Mouse (Mus musculus): ENCODE measurements around the gene Cdh1. TPM values are rescaled to one million over a fixed set of nuclear protein-coding genes. Genes with fewer than 3 reads are reported as not detected.
"Not testable (repeated sequence)": the region's sequence is repeated elsewhere in the genome, so short reads cannot be mapped to it uniquely, and the experiment has no call there.

Cdh1 gene
- polyA plus RNA-seq, 1 experiment: 1.3 TPM

DNA sequence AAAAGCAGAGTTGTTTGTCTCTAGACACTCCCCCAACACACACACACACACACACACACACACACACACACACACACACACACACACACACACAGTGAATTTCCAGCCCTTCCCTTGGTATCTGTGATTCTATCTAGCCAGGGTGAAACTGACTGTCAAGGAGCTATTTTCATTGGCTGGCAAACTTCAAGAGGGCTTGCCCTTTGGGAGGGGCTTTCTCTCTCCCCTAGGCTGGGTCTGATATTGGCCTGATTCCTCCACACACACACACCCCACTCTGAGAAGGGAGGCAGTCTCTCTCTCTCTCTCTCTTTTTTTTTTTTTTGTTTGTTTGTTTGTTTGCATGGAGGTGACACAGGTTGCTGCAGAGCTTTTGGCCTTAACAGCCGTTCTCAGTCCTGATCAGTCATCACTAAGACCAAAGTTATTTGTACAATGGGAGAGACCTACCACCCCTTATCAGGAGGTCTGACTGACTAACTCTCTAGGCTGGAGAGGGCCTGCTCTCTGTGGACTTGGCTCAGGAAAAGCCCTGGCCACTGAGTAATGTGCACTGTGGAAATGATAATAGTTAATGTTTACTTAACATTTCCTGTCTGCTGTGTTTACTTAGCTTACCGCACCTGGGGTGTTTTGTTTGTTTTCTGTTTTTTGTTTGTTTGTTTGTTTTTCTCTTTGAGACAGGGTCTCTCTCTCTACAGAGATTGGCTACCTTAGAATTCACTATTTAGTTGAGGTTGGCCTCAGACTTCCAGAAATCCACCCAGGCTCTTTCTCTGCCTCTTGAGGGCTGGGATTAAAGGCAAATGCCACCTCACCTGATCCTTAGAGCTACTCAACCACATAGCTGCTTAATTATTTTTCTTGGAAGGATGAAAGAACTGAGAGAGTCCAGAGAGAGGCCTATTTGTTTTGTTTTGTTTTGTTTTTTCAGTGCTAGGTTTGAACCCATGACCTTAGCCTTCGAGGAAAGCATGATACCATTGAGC lies 14.4 kb upstream of the Cdh1 start:
- DNase-seq (ENCODE audit: extremely low spot score in 1 of 2, low spot score in 1 of 2): no peak

- DNase-seq (ENCODE audit: extremely low spot score in 1 of 2, low spot score in 1 of 2): no peak
Measured at GRCm38 (mm10) chr8:106592458-106592857, 10.7 kb upstream of the Cdh1 start.

GRCm38 (mm10) chr8:106595623-106596022 lies 7.5 kb upstream of the Cdh1 start:
- not testable (repeated sequence) for DNase-seq (ENCODE audit: extremely low spot score in 1 of 2, low spot score in 1 of 2)

DNA sequence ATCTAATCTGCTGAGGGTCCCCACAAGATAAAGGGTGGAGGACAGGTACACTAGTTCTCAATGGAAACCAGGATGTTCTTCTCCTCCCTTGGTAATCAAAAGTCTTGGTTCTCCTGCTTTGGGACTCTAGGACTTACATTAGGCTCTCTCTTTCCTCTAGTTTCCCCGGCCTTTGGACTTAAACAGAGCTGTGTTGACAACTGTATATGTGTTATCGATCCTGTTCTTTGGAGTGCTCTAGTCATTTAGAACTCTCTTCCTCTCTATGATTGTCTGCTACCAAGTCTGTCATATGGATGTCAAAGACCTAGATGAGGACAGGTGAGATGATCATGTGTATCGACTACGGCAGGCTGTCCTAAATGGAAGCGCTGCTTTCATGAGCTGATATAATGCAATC lies 6.1 kb upstream of the Cdh1 start:
- no peak for DNase-seq (ENCODE audit: extremely low spot score in 1 of 2, low spot score in 1 of 2)

DNA sequence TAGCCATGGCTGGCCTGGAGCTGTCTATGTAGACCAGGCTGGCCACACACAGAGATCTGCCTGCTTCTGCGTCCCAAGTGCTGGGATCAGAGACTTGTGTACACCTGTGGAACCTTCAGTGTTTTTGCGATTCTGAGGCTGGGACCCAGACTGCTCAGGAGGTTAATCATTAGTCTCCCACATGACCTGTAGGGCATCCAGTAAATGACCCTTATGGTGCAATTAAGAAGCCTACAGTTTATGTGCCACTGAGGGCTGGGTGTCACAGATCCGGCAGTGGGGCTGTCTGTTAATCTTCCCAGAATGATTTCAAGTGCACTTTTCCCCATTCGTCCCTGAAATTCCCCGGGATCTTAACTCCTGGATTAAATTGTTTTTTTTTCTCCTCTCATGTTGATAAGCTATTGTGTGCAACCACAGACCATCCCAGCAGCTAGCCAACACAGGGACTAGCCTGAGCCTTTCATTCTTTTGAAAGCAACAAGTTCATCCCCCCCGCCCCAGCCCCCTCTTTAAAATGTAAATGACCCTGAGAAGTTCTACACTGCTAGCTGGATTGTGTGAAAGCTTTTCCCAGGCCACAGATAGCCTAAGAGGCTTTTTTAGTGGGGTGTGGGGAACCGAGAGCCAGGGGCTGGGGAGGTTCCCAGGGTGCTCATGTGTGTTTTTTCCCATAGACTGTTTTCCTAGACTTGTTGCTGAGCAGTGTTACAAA lies 3.7 kb upstream of the Cdh1 start:
- no peak for DNase-seq (ENCODE audit: extremely low spot score in 1 of 2, low spot score in 1 of 2)

DNA sequence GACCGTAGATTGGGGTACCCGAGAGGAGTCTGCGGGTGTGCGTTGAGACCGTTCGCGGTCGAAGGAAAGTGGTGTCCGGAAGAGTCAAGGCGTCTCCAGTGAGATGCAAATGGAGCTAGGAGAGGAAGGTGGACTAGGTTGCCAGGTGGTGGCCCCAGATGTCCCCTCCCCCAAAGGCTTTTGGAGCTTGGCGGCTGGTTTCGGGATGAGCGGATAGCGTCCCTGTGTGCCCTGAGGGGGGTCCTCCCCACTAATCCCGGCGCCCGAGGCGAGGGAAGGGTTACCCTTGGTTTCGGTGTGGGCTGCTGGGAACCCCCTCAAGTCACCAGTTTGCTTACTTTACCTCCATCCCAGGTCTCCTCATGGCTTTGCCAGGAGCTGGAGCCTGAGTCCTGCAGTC lies 782 bp downstream of the Cdh1 start:
- DNase-seq (ENCODE audit: extremely low spot score in 1 of 2, low spot score in 1 of 2): no peak

GRCm38 (mm10) chr8:106605657-106606056 lies 2.5 kb downstream of the Cdh1 start:
- DNase-seq (ENCODE audit: extremely low spot score in 1 of 2, low spot score in 1 of 2): no peak

DNA sequence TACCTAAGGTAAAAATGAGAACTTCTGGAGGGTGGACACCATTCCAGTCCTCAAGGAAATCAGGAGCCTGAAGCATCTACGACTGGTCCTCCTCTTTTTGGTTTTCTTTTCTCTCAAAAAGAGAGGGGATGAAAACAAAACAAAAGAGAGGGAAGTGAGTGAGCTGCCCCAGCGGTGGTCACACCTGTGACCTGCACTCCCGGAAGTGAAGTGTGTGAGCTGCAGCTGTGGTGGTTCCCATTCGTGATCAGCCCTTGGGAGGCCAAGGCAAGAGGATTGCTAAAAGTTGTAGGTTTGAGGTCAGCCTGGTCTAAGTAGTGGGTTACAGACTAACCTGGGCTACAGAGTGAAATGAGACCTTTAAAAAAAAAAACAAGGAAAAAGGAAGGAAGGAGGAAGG lies 3.0 kb downstream of the Cdh1 start:
- no peak for DNase-seq (ENCODE audit: extremely low spot score in 1 of 2, low spot score in 1 of 2)

- DNase-seq (ENCODE audit: extremely low spot score in 1 of 2, low spot score in 1 of 2): no peak
Measured at GRCm38 (mm10) chr8:106606601-106607145, 3.5 kb downstream of the Cdh1 start.

GRCm38 (mm10) chr8:106607783-106608182 lies 4.6 kb downstream of the Cdh1 start:
- DNase-seq (ENCODE audit: extremely low spot score in 1 of 2, low spot score in 1 of 2): not testable (repeated sequence)

DNA sequence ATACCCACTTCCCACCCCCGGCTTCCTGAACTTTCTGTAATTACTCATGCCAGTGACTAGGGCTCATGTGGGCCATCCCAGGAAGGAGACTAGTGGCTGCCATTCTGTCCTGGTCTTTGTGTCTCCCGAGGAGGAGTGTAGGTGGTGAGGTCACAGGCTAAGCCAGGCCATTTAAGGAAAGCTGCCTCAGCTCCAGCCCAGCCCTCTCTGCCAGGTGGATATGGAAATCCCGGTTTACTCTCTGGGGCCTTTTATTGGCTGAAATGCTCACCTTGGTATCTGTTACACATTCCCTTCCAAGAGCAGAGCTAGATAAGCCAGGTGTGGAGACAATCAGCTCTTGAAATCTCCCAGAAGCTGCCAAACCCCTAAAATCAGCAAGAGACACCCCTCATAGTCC lies 5.3 kb downstream of the Cdh1 start:
- DNase-seq (ENCODE audit: extremely low spot score in 1 of 2, low spot score in 1 of 2): no peak

GRCm38 (mm10) chr8:106609076-106609903 lies 6.1 kb downstream of the Cdh1 start:
- DNase-seq (ENCODE audit: extremely low spot score in 1 of 2, low spot score in 1 of 2): no peak

GRCm38 (mm10) chr8:106610958-106611640 lies 7.9 kb downstream of the Cdh1 start:
- DNase-seq (ENCODE audit: extremely low spot score in 1 of 2, low spot score in 1 of 2): no peak

- DNase-seq (ENCODE audit: extremely low spot score in 1 of 2, low spot score in 1 of 2): no peak
Measured at GRCm38 (mm10) chr8:106612047-106612446, 8.9 kb downstream of the Cdh1 start.

DNA sequence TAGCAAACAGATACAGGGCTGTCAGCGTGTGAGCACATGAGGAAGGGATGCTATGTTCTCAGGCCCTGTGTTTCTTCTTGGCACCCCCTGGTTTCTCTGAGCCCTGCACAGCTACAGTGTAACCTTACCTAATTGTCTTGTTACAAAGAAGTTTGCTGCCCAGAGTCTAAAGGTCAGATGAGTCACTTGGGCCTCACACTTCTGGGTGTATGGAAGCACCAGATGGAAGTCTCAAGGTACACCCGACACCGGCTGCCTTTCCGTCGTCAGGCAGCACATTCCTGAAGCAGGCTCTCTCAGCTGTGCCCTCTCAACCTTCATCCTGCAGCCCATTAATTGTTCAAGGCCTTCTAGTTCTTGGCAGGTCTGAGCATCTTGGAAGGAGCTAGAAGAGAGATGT lies 11.6 kb downstream of the Cdh1 start:
- DNase-seq (ENCODE audit: extremely low spot score in 1 of 2, low spot score in 1 of 2): no peak

- DNase-seq (ENCODE audit: extremely low spot score in 1 of 2, low spot score in 1 of 2): no peak
Measured at GRCm38 (mm10) chr8:106615661-106616299, 12.6 kb downstream of the Cdh1 start.

GRCm38 (mm10) chr8:106616679-106617078 lies 13.5 kb downstream of the Cdh1 start:
- no peak for DNase-seq (ENCODE audit: extremely low spot score in 1 of 2, low spot score in 1 of 2)

DNA sequence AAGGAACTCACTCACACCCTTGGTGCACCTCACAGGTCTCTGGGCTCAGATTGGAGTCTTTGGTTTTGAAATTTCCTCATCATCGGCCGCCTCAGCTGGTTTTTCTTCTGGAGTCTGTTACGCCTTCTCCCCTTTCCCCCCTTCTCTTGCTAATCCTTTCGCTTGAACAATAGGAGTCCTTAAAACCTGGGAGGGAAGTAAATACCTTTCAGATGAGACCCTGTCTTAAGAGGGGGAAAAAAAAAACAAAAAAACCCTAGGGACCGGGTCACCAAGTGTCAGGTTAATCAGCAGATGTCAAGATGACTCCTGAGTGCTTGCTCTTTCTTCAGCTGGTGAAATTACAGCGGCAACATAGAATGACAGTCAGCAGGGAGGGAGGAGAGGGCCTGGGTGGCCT lies 14.0 kb downstream of the Cdh1 start:
- no peak for DNase-seq (ENCODE audit: extremely low spot score in 1 of 2, low spot score in 1 of 2)

DNA sequence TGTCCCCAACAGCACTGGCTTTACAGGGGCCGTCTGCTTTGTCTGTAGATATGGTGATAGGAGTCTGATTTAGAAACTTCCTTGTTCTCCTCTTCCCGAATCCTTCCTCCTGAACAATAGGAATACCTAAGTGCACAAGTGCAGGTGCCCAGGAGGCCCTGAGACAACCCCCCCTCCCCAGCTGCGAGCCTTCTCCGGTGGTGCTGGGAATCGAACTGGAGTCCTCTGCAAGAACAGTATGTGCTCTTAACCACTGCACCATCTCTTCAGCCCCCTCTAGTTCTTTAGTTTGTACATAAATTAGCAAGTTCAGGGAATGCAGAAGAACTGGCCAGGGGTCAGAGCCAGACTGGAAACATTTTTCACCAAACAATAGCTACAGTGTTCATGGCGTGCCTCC lies 14.7 kb downstream of the Cdh1 start:
- DNase-seq (ENCODE audit: extremely low spot score in 1 of 2, low spot score in 1 of 2): no peak

- no peak for DNase-seq (ENCODE audit: extremely low spot score in 1 of 2, low spot score in 1 of 2)
Measured at GRCm38 (mm10) chr8:106618324-106618723, 15.2 kb downstream of the Cdh1 start.
